Mouse (Mus musculus) lung, embryonic 16.5 days (tissue): Measurements from ENCODE around the gene Krtap8-1. TPM values are rescaled to one million over a fixed set of nuclear protein-coding genes. Genes with fewer than 3 reads are reported as not detected.

Source experiments
- ATAC-seq: fragments of 200-750 bp; cut with Nextera tagmentation; 2 replicates; pipeline ENCODE4 v1.8.0; 2017; ENCODE audit warnings: low read depth, mild to moderate bottlenecking, moderate library complexity
- H3K27ac ChIP-seq: fragments of 300-500 bp; sonication (generic); 2 replicates; pipeline ENCODE4 v1.5.1; 2014; ENCODE audit warnings: mild to moderate bottlenecking, control low read depth, low read length
- H3K27me3 ChIP-seq: fragments of 300-500 bp; sonication (generic); 2 replicates; pipeline ENCODE4 v1.6.1; 2014; ENCODE audit warnings: low read depth, low read length, mixed read lengths; ENCODE audit not compliant: control insufficient read depth, insufficient read depth
- H3K36me3 ChIP-seq: fragments of 300-500 bp; sonication (generic); 2 replicates; pipeline ENCODE4 v1.6.1; 2014; ENCODE audit warnings: low read length; ENCODE audit not compliant: control insufficient read depth, insufficient read depth
- H3K4me1 ChIP-seq: fragments of 300-500 bp; sonication (generic); replicated peaks from 2 replicates; pipeline ENCODE4 v1.6.1; 2014; ENCODE audit warnings: low read length, mixed read lengths; ENCODE audit not compliant: control insufficient read depth, insufficient read depth
- H3K4me2 ChIP-seq: fragments of 300-500 bp; sonication (generic); 2 replicates; pipeline ENCODE4 v1.6.1; 2014; ENCODE audit warnings: low read depth, low read length, control low read depth
- H3K4me3 ChIP-seq: fragments of 300-500 bp; sonication (generic); 2 replicates; pipeline ENCODE4 v1.5.1; 2014; ENCODE audit warnings: mild to moderate bottlenecking, low read length, control low read depth
- H3K9ac ChIP-seq: fragments of 300-500 bp; sonication (generic); 2 replicates; pipeline ENCODE4 v1.6.1; 2014; ENCODE audit warnings: low read length, control low read depth
- H3K9me3 ChIP-seq: fragments of 300-500 bp; sonication (generic); 2 replicates; pipeline ENCODE4 v1.6.1; 2016; ENCODE audit warnings: low read length; ENCODE audit not compliant: control insufficient read depth
- WGBS: fragments of 180-500 bp; shearing (Covaris S2); extraction: QIAGEN DNeasy Blood & Tissue Kit; methylation state at CpG from one replicate; pipeline ENCODE4 v1.1.7; 2014; 5-methylcytosine and 5-hydroxymethylcytosine counted together
- polyA plus RNA-seq: library from polyadenylated mRNA; unstranded; fragments of >200 nt; fragmentation: Nextera tagmentation; extraction: Ambion mirVana; gene quantifications from 2 replicates; pipeline ENCODE4 v1.2.1, GENCODE M21; 2015

Gene Krtap8-1
- polyA plus RNA-seq = not detected in 2 replicates

DNA sequence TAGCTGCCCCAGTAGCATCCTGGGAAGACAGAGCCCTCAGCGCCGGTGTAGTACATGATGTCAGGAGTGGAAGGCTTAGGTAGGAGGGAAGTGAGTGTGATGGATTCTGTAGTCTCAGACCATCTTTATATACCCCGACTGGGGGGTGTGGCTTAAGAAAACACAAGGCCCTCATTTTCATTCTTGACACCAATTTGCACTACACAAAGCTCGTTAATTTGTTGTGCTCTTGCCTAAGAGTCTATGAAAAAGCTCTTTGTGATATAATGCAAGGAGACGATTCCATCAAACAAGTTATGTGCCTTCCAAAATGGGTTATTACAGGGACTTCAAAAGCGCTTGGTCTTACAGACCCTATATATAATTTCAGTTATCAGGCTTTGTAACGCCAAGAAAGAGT lies at the start of gene Krtap8-1:
Gene Krtap8-1 (minus strand): TSS at position 101 of the 400 bp plus-strand sequence.
- Histone ChIP-seq H3K27me3 (no peaks in the 10 kb centered on the region), H3K36me3 (no peaks in the 10 kb centered on the region), H3K4me2 (no peak within 1 kb of the TSS), H3K4me3 (no peak within 1 kb of the TSS), H3K9me3 (no peaks in the 10 kb centered on the region), H3K4me1 (no peaks in the 10 kb centered on the region), H3K27ac (no peak within 1 kb of the TSS), H3K9ac (no peak within 1 kb of the TSS)
- ATAC-seq = no peak
- WGBS = 87% methylated on average over 7 of the region's 7 CpGs

GRCm38 (mm10) chr16:89537349-89537748 lies 49.6 kb upstream of the Krtap8-1 start:
- no peaks in the 10 kb centered on the region for H3K9me3 ChIP-seq
- no peaks in the 10 kb centered on the region for H3K27me3 ChIP-seq
- no peak overlapping the region for H3K9ac ChIP-seq
- no peak overlapping the region for H3K27ac ChIP-seq
- H3K4me1 ChIP-seq = no peaks in the 10 kb centered on the region
- no peak overlapping the region for H3K4me3 ChIP-seq
- no peak for ATAC-seq
- no peak overlapping the region for H3K4me2 ChIP-seq
- H3K36me3 ChIP-seq = no peaks in the 10 kb centered on the region
- 89% methylated on average over 6 of the region's 6 CpGs for WGBS

DNA sequence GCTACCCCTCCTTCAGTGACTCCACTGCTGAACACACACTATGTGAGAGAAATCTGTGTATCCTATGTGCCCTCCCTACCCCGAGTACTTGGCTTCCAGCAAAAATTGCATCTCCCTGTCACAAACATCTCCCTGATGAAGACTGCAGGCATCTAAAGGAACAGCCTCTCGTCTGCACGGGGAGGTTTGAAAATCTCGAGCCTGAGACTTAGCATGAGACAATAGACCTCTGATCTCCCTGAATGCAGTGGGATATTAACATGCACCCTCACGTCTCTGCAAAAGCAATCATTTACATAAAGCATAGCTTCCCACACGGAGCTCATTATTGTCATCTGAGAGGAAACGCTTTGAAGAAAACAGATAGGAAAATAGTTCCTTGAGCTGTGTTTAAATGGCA lies 42.8 kb upstream of the Krtap8-1 start:
- no peak overlapping the region for H3K4me3 ChIP-seq
- WGBS = 43% methylated on average over 7 of the region's 7 CpGs
- H3K4me2 ChIP-seq = no peak overlapping the region
- no peak overlapping the region for H3K27ac ChIP-seq
- no peak for ATAC-seq
- no peaks in the 10 kb centered on the region for H3K9me3 ChIP-seq
- no peaks in the 10 kb centered on the region for H3K4me1 ChIP-seq
- no peaks in the 10 kb centered on the region for H3K27me3 ChIP-seq
- no peak overlapping the region for H3K9ac ChIP-seq
- no peaks in the 10 kb centered on the region for H3K36me3 ChIP-seq

DNA sequence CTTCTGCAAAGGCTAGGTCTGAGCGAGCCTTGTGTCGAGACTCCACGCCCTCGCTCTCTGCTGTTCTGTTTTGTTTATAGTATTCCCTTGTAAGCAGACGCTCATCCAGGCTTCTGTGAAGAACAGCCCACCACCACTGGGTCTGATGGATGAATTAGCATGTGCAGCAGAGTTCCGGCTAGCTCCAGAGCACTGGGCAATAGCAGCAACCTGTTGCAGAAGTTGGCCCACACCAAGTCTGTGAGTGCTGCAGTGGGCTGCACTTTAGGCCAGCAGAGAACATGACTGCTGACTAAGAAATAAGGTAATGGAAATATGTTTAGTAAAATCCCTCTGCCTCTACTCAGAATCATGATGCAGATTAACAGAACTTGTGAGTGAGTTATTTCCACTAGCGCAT lies 42.1 kb upstream of the Krtap8-1 start:
- no peaks in the 10 kb centered on the region for H3K36me3 ChIP-seq
- no peaks in the 10 kb centered on the region for H3K4me1 ChIP-seq
- H3K9ac ChIP-seq = no peak overlapping the region
- no peak overlapping the region for H3K4me2 ChIP-seq
- H3K27me3 ChIP-seq = no peaks in the 10 kb centered on the region
- H3K27ac ChIP-seq = no peak overlapping the region
- no peak for ATAC-seq
- H3K4me3 ChIP-seq = no peak overlapping the region
- WGBS = 47% methylated on average over 7 of the region's 7 CpGs
- H3K9me3 ChIP-seq = no peaks in the 10 kb centered on the region

GRCm38 (mm10) chr16:89528380-89528779 lies 40.6 kb upstream of the Krtap8-1 start:
- Histone ChIP-seq H3K4me1 (no peaks in the 10 kb centered on the region), H3K27ac (no peak overlapping the region), H3K27me3 (no peaks in the 10 kb centered on the region), H3K36me3 (no peaks in the 10 kb centered on the region), H3K4me3 (no peak overlapping the region), H3K9me3 (no peaks in the 10 kb centered on the region), H3K4me2 (no peak overlapping the region), H3K9ac (no peak overlapping the region)
- ATAC-seq = no peak
- WGBS = 83% methylated on average over 3 of the region's 3 CpGs

DNA sequence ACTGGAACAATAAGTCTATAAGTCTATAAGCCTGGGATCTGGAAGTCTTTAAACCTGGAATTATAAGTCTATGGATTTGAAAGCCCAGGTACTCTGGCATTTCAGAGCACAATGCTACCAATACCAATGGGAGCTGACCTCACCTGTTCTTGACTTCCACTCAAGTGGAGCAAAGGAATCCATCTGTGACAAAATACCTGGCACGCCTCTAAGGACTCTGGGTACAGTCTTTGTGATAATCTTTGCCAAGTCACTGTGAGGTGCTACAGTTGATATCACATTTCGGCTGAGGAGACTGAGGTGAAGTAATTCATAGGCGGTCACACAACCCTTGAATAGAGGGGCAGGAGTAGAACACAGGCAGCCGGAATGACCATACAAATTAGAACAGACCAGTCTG lies 33.2 kb upstream of the Krtap8-1 start:
- Histone ChIP-seq H3K27ac (no peak overlapping the region), H3K4me2 (no peak overlapping the region), H3K27me3 (no peaks in the 10 kb centered on the region), H3K9me3 (no peaks in the 10 kb centered on the region), H3K4me3 (no peak overlapping the region), H3K9ac (no peak overlapping the region), H3K4me1 (no peaks in the 10 kb centered on the region), H3K36me3 (no peaks in the 10 kb centered on the region)
- no peak for ATAC-seq
- 81% methylated on average over 4 of the region's 4 CpGs for WGBS

DNA sequence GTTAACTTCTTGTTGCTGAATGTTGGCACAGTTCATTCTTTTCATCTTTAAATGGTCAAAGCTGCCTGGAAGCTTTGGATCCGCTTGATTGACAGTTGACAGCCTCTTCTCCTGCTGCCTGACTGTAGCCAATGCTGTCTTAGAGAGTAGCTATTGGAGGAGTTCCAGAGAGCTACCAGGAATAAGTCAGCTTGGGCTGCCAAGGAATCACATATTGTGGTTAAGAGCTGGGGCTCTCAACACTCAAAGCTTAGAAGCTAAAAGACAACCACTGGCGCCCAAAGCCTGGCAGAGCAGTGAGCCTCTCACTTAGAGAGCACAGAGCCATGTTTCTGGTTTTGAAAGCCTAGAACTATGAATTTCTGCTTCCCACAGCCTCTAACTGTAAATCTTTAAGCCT lies 32.8 kb upstream of the Krtap8-1 start:
- Histone ChIP-seq H3K27ac (no peak overlapping the region), H3K4me3 (no peak overlapping the region), H3K27me3 (no peaks in the 10 kb centered on the region), H3K4me1 (no peaks in the 10 kb centered on the region), H3K9ac (no peak overlapping the region), H3K4me2 (no peak overlapping the region), H3K9me3 (no peaks in the 10 kb centered on the region), H3K36me3 (no peaks in the 10 kb centered on the region)
- ATAC-seq = no peak
- 85% methylated on average over 2 of the region's 2 CpGs for WGBS

DNA sequence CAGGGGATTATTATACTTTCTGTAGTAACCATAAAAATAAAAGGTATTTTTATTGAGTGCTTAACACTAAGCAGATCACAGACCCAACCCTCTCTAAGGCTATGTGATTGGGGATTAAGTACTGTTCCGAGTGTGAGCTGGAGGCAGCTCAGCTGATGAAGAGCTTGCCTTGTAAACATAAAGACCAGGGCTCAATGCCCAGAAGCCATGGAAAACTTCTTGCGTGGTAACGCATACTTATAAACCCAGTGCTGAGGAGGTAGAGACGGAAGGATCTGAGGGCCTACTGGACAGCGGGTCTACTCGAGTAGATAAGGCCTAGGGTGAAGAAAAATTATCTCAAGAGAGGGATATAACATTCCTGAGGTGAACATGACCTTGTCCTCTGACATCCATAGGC lies 32.3 kb upstream of the Krtap8-1 start:
- ATAC-seq = no peak
- H3K4me2 ChIP-seq = no peak overlapping the region
- 84% methylated on average over 6 of the region's 6 CpGs for WGBS

GRCm38 (mm10) chr16:89517635-89518034 lies 29.9 kb upstream of the Krtap8-1 start:
- Histone ChIP-seq H3K27me3 (no peaks in the 10 kb centered on the region), H3K4me2 (no peak overlapping the region), H3K9me3 (no peaks in the 10 kb centered on the region), H3K9ac (no peak overlapping the region), H3K4me3 (no peak overlapping the region), H3K27ac (no peak overlapping the region), H3K36me3 (no peaks in the 10 kb centered on the region), H3K4me1 (no peaks in the 10 kb centered on the region)
- 51% methylated on average over 9 of the region's 9 CpGs for WGBS
- no peak for ATAC-seq

More for the DNA sequence above, 32.3 kb upstream of the Krtap8-1 start:
- Histone ChIP-seq H3K4me3 (no peak overlapping the region), H3K27ac (no peak overlapping the region), H3K36me3 (no peaks in the 10 kb centered on the region), H3K9ac (no peak overlapping the region), H3K4me1 (no peaks in the 10 kb centered on the region), H3K27me3 (no peaks in the 10 kb centered on the region), H3K9me3 (no peaks in the 10 kb centered on the region)

GRCm38 (mm10) chr16:89513431-89513830 lies 25.7 kb upstream of the Krtap8-1 start:
- Histone ChIP-seq H3K4me3 (no peak overlapping the region), H3K4me2 (no peak overlapping the region), H3K9me3 (no peaks in the 10 kb centered on the region), H3K36me3 (no peaks in the 10 kb centered on the region), H3K27me3 (no peaks in the 10 kb centered on the region), H3K27ac (no peak overlapping the region), H3K4me1 (no peaks in the 10 kb centered on the region), H3K9ac (no peak overlapping the region)
- no peak for ATAC-seq
- WGBS = 49% methylated on average over 7 of the region's 7 CpGs
